Mouse (Mus musculus): ENCODE measurements around the gene Fut11. TPM values are rescaled to one million over a fixed set of nuclear protein-coding genes. Genes with fewer than 3 reads are reported as not detected.

The Fut11 gene
- total and polyA plus RNA-seq, 2 experiments from 2014 or later = 18.0 to 26.2 TPM

- no peak overlapping the region for H3K4me2 ChIP-seq (ENCODE audit: low read depth, low read length)
- ATAC-seq (no peak), DNase-seq (ENCODE audit: low spot score) (peak; percentile 51)
- no peak overlapping the region for H3K27ac ChIP-seq
- H3K9me3 ChIP-seq (ENCODE audit: low read length) = no peaks in the 10 kb centered on the region
- H3K4me1 ChIP-seq (ENCODE audit: insufficient read depth, low read length) = peaks cover 5% of the 10 kb centered on the region; the same call in 1 of the 2 replicates
- WGBS = 94% methylated on average over 2 of the region's 2 CpGs
- H3K4me3 ChIP-seq (ENCODE audit: low read length) = no peak overlapping the region
- H3K36me3 ChIP-seq (ENCODE audit: insufficient read depth, low read length) = peaks cover 13% of the 10 kb centered on the region; the same call in 1 of the 2 replicates
- no peaks in the 10 kb centered on the region for H3K27me3 ChIP-seq (ENCODE audit: insufficient read depth, low read length)
- peak; percentile 62 for TF ChIP-seq CTCF (IDR thresholded peaks at IDR 0.05; ENCODE audit: low read depth)
- H3K9ac ChIP-seq (replicated peaks; ENCODE audit: low read length) = no peak overlapping the region
Measured at GRCm38 (mm10) chr14:20672990-20673389, 21.8 kb upstream of the Fut11 start.

GRCm38 (mm10) chr14:20673735-20674063 lies 21.1 kb upstream of the Fut11 start:
- H3K9me3 ChIP-seq (ENCODE audit: low read length) = no peaks in the 10 kb centered on the region
- WGBS = 12% methylated on average over 13 of the region's 13 CpGs
- peak overlapping the region; percentile 70; the same call in 1 of the 2 replicates for H3K27ac ChIP-seq
- H3K4me2 ChIP-seq (ENCODE audit: low read depth, low read length) = peak overlapping the region; percentile 67
- DNase-seq (ENCODE audit: low spot score) (no peak), ATAC-seq (peak; percentile 70)
- peaks cover 5% of the 10 kb centered on the region; the same call in 1 of the 2 replicates for H3K4me1 ChIP-seq (ENCODE audit: insufficient read depth, low read length)
- no peak for TF ChIP-seq CTCF (IDR thresholded peaks at IDR 0.05; ENCODE audit: low read depth)
- peaks cover 13% of the 10 kb centered on the region; the same call in 1 of the 2 replicates for H3K36me3 ChIP-seq (ENCODE audit: insufficient read depth, low read length)
- H3K9ac ChIP-seq (replicated peaks; ENCODE audit: low read length) = 0 out of 2 replicates have a peak overlapping the region, but pooled peaks have one; percentile 38
- peak overlapping the region; percentile 90 for H3K4me3 ChIP-seq (ENCODE audit: low read length)
- no peaks in the 10 kb centered on the region for H3K27me3 ChIP-seq (ENCODE audit: insufficient read depth, low read length)

- H3K27me3 ChIP-seq (ENCODE audit: insufficient read depth, low read length) = no peaks in the 10 kb centered on the region
- 2% methylated on average over 43 of the region's 43 CpGs for WGBS
Measured at GRCm38 (mm10) chr14:20674064-20674833, 20.5 kb upstream of the Fut11 start, which contains the start of gene Sec24c. Gene Sec24c, plus strand, starts transcription at chr14:20674308.

GRCm38 (mm10) chr14:20677906-20678305 lies 16.9 kb upstream of the Fut11 start:
- H3K27me3 ChIP-seq (ENCODE audit: insufficient read depth, low read length) = no peaks in the 10 kb centered on the region
- peaks cover 43% of the 10 kb centered on the region for H3K36me3 ChIP-seq (ENCODE audit: insufficient read depth, low read length)
- no peak overlapping the region for H3K4me3 ChIP-seq (ENCODE audit: low read length)
- no peak for TF ChIP-seq CTCF (IDR thresholded peaks at IDR 0.05; ENCODE audit: low read depth)
- 93% methylated on average over 4 of the region's 4 CpGs for WGBS
- no peaks in the 10 kb centered on the region for H3K9me3 ChIP-seq (ENCODE audit: low read length)
- H3K4me1 ChIP-seq (ENCODE audit: insufficient read depth, low read length) = peaks cover 5% of the 10 kb centered on the region; the same call in 1 of the 2 replicates
- no peak overlapping the region for H3K27ac ChIP-seq
- no peak overlapping the region for H3K4me2 ChIP-seq (ENCODE audit: low read depth, low read length)
- H3K9ac ChIP-seq (replicated peaks; ENCODE audit: low read length) = no peak overlapping the region
- DNase-seq (ENCODE audit: low spot score) (no peak), ATAC-seq (no peak)

More at GRCm38 (mm10) chr14:20674064-20674833, 20.5 kb upstream of the Fut11 start, which contains the start of gene Sec24c:
- Histone ChIP-seq H3K27ac (peak within 1 kb of the TSS; percentile 93), H3K4me2 (ENCODE audit: low read depth, low read length) (peak within 1 kb of the TSS; percentile 67), H3K4me3 (ENCODE audit: low read length) (peak within 1 kb of the TSS; percentile 90), H3K9me3 (ENCODE audit: low read length) (no peaks in the 10 kb centered on the region), H3K4me1 (ENCODE audit: insufficient read depth, low read length) (peaks cover 5% of the 10 kb centered on the region; the same call in 1 of the 2 replicates), H3K36me3 (ENCODE audit: insufficient read depth, low read length) (peaks cover 13% of the 10 kb centered on the region; the same call in 1 of the 2 replicates), H3K9ac (replicated peaks; ENCODE audit: low read length) (peak within 1 kb of the TSS; percentile 85)
- TF ChIP-seq CTCF (IDR thresholded peaks at IDR 0.05; ENCODE audit: low read depth) = no peak
- peak; percentile 100 for DNase-seq (ENCODE audit: low spot score)
- peak; percentile 98 for ATAC-seq

- ATAC-seq = no peak
- DNase-seq (ENCODE audit: low spot score) = no peak
- Histone ChIP-seq H3K4me1 (ENCODE audit: insufficient read depth, low read length) (no peaks in the 10 kb centered on the region), H3K4me2 (ENCODE audit: low read depth, low read length) (no peak overlapping the region), H3K36me3 (ENCODE audit: insufficient read depth, low read length) (peaks cover 65% of the 10 kb centered on the region), H3K27me3 (ENCODE audit: insufficient read depth, low read length) (no peaks in the 10 kb centered on the region), H3K27ac (no peak overlapping the region), H3K4me3 (ENCODE audit: low read length) (no peak overlapping the region), H3K9me3 (ENCODE audit: low read length) (no peaks in the 10 kb centered on the region), H3K9ac (replicated peaks; ENCODE audit: low read length) (no peak overlapping the region)
- TF ChIP-seq CTCF (IDR thresholded peaks at IDR 0.05; ENCODE audit: low read depth) = no peak
- WGBS = 87% methylated on average over 2 of the region's 2 CpGs
Measured at GRCm38 (mm10) chr14:20681742-20682141, 13.0 kb upstream of the Fut11 start.

GRCm38 (mm10) chr14:20682498-20682897 lies 12.3 kb upstream of the Fut11 start:
- ATAC-seq = no peak
- H3K36me3 ChIP-seq (ENCODE audit: insufficient read depth, low read length) = peaks cover 65% of the 10 kb centered on the region
- 61% methylated on average over 3 of the region's 3 CpGs for WGBS
- H3K4me3 ChIP-seq (ENCODE audit: low read length) = no peak overlapping the region
- H3K9me3 ChIP-seq (ENCODE audit: low read length) = no peaks in the 10 kb centered on the region
- no peak overlapping the region for H3K4me2 ChIP-seq (ENCODE audit: low read depth, low read length)
- H3K27ac ChIP-seq = no peak overlapping the region
- no peaks in the 10 kb centered on the region for H3K4me1 ChIP-seq (ENCODE audit: insufficient read depth, low read length)
- H3K9ac ChIP-seq (replicated peaks; ENCODE audit: low read length) = no peak overlapping the region
- no peak for TF ChIP-seq CTCF (IDR thresholded peaks at IDR 0.05; ENCODE audit: low read depth)
- no peak for DNase-seq (ENCODE audit: low spot score)
- H3K27me3 ChIP-seq (ENCODE audit: insufficient read depth, low read length) = no peaks in the 10 kb centered on the region

GRCm38 (mm10) chr14:20686576-20686975 lies 8.2 kb upstream of the Fut11 start:
- ATAC-seq (no peak), DNase-seq (ENCODE audit: low spot score) (no peak)
- Histone ChIP-seq H3K36me3 (ENCODE audit: insufficient read depth, low read length) (peaks cover 82% of the 10 kb centered on the region), H3K4me2 (ENCODE audit: low read depth, low read length) (no peak overlapping the region), H3K4me1 (ENCODE audit: insufficient read depth, low read length) (no peaks in the 10 kb centered on the region), H3K4me3 (ENCODE audit: low read length) (no peak overlapping the region), H3K27ac (no peak overlapping the region), H3K9me3 (ENCODE audit: low read length) (no peaks in the 10 kb centered on the region), H3K27me3 (ENCODE audit: insufficient read depth, low read length) (no peaks in the 10 kb centered on the region), H3K9ac (replicated peaks; ENCODE audit: low read length) (0 out of 2 replicates have a peak overlapping the region, but pooled peaks have one; percentile 1)
- 98% methylated on average over 3 of the region's 3 CpGs for WGBS
- TF ChIP-seq CTCF (IDR thresholded peaks at IDR 0.05; ENCODE audit: low read depth) = no peak

Measured in hindbrain, postnatal 0 days (tissue).